9 mouse cellular contexts compared by ENCODE assay signal in genomic region chr1:73663546-73663945, GRCm38 (mm10).
"Had no signal": no experiment of that assay in that cellular context is flagged by ENCODE, and none has a peak within 500 bp of the region (broad histone marks: within the 10 kb centered on the region; RNA-seq: fewer than 3 reads in every experiment).

No protein-coding gene starts in this region.

- DNase-seq: liver, postnatal 0 days; lung, embryonic 14.5 days; lung, postnatal 10 days; lung, postnatal 4 days; midbrain, embryonic 14.5 days; right cerebral cortex, postnatal 14 days; thymus, adult 18-20 months; thymus, postnatal 25 days; thymus, postnatal 4 days had no signal
